Mouse (Mus musculus) embryonic fibroblast, embryonic 13.5 days (primary cell): ENCODE measurements around the gene Calml4.

Experiments
- CTCF ChIP-seq: IDR thresholded peaks from 2 replicates; pipeline ENCODE4 v1.5.1; 2011; ENCODE audit warnings: mild to moderate bottlenecking, control low read depth, low read length, moderate library complexity, borderline replicate concordance; ENCODE audit not compliant: insufficient read depth
- POLR2A ChIP-seq: IDR thresholded peaks from 2 replicates; pipeline ENCODE4 v1.6.1; 2011; ENCODE audit warnings: low read depth, mild to moderate bottlenecking, control low read depth, low read length, moderate library complexity

GRCm38 (mm10) chr9:62901736-62902135, 43.9 kb downstream of the Calml4 start:
- TF ChIP-seq CTCF = no peak
- TF ChIP-seq POLR2A = no peak
